Mouse (Mus musculus) urinary bladder, postnatal 4 days (tissue): ENCODE measurements at regions not wholly inside any gene's neighbourhood (a gene's known extent, or its start where the extent isn't known, plus 50 kb on each side); places are given as distances from the start of the nearest gene placed in this dataset.
A peak's percentile ranks its signal among the peaks of the same experiment; 100 is the strongest.

Source experiments
- DNase-seq, 2 experiments: peaks; one replicate each; pipeline ENCODE4 v3.0.0; 2021 to 2022; ENCODE audit warnings: low spot score in 2 of 2

GRCm38 (mm10) chr3:156253172-156253934 is 308.2 kb upstream of the Negr1 start:
- no peak for DNase-seq

DNA sequence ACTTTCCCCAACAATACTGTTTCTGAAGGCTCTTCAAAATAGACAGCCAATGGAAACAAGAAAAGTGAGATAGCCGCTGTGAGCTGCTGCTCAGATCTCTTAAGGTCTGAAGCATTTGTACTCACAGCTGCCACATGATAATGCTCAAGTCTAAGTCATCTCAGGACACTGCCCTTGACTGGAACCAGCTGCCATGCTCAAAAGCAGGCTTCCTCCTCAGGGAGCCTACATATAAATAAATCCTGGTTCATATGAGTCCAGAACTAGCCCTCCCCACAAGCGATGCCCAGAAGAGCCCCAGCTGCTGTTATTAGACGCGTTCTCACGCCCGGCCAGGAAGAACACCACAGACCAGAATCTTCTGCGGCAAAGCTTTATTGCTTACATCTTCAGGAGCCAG is 304.9 kb upstream of the Negr1 start:
- no peak for DNase-seq

DNA sequence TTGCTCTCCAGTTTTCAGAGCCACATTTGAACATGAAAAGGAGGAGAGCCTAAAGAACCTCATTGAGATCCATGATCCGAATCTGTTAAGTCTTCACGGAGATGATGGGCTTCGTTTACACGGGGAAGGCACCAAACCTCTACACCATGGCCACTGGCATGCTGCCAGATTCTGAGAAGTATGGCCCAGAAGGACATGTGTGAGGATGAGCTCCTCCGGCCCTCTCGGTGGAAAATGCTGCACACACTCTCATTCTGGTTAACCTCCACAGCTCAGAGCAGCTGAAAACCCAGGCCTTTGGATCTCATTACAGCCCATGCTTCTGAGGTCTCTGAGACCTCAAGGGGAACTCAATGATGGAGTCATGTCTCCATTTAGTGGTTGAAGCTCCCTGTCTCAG is 296.9 kb upstream of the Negr1 start:
- DNase-seq = peak in 1 of 2 experiments; percentile 59

DNA sequence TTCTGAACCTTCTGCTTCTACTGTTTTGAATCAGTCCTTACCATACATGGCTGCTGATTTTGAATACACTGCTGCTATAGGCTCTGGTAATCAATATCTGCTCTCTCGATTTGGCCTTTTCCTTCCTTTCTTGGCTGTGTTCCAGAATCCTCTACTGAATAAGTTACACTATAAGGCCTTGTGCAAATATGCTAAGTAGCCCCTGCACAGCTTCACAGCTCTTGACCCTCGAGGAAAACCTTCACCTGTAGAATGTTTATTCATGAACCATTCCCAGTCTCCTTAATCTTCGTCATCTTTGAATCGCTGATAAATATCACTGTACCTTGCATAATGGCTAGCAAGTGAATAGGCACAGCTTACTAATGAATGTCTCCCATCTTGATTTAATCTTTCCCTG is 293.9 kb upstream of the Negr1 start:
- DNase-seq = no peak

DNA sequence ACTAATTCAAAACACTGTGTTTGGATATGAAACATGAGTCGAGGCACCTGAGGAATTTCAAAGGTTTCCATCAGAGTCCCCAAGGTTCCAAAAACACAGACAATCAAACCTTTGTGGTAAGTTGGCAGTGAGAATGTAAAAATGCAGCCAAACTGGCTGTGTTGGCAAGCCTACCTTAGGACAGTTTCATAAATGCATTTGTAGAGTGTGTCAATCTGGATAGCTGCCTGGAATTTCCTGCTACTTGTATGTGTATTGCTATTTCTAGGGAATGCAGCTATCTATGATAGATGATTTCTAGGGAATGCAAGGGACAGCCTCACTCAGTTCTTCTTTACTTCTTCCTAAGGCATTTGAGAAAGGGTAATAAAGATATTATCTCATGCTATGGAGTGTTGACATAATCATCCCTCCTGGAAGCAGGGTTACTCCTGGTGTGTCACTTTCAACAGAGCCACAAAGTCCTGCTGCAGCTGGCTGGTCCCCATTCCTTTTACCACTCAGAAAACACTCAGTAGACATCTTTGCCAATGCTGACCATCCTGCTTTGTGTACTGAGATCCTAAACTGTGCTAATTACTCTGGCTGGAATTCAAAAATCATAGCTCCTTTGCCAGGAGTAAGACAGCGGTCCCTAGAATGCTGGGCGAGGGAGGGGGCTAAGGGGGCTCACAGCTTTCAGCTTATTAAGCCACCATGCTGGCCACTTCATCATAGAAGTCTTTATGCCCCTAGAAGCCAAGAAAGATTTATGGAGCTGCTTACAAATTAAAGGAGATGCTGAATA is 261.4 kb upstream of the Negr1 start:
- no peak for DNase-seq

DNA sequence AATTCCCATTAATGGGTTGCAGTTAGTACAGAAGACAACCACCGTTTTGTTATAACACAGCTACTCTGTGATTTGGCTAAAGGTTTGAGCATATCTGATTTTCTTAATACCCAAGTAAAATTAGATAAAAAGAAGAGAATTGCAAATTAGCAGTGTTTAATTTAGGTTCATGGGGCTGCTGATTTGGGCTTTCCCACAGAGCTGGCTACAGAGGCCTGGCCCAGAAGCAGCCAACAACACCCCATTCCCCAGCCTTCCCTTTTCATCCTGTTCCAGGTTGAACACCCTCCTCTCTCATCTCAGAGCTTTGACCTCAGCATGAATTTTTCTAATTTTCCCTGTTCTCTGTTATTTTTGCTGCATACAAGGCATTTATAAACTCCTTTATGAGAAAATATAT is 260.3 kb upstream of the Negr1 start:
- no peak for DNase-seq

GRCm38 (mm10) chr3:156301745-156302144 is 259.8 kb upstream of the Negr1 start:
- DNase-seq = no peak

DNA sequence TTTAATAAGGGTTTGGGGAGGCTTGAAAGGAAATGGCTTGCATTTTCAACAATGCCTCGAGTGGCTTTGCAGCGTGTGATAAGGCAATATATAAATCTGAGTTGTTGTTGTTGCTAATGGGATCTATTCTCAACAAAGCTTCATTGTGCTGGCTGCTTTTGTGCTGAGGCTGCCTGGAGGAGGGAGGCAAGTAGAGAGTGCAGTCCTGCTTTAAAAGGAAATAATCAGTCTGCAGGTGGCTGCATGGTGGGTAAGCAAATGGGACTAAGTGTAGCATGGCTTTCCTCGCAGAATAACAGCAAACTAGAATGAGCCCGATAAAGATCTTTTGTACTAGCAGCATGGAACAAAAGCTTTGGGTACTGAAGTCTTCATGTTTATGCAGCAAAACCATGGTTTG is 257.4 kb upstream of the Negr1 start:
- DNase-seq = no peak

DNA sequence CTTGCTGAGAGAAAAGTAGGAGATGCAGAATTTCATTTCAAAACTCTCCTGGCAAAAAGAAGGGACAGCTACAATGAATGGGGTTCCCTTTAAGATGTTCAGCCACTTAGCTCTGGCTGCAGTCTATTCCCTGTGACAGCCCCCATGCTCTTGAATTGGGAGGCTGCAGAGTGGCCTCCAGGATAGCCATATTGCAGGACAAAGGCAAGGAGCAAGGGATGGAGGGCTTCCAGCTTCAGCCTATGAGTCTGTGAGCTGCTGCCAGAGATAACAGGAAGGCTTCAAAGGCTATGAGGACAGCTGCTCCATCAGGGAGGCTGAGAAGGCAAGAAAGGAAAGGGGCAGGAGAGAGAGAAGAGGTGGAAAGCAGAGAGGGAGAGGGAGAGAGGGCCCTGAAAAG is 256.5 kb upstream of the Negr1 start:
- no peak for DNase-seq

GRCm38 (mm10) chr3:156335033-156335793 is 226.4 kb upstream of the Negr1 start:
- DNase-seq = no peak

- DNase-seq = no peak
These were observed 220.1 kb upstream of the Negr1 start for GRCm38 (mm10) chr3:156341484-156341883.

- no peak for DNase-seq
These were observed 209.9 kb upstream of the Negr1 start for GRCm38 (mm10) chr3:156351727-156352126.

DNA sequence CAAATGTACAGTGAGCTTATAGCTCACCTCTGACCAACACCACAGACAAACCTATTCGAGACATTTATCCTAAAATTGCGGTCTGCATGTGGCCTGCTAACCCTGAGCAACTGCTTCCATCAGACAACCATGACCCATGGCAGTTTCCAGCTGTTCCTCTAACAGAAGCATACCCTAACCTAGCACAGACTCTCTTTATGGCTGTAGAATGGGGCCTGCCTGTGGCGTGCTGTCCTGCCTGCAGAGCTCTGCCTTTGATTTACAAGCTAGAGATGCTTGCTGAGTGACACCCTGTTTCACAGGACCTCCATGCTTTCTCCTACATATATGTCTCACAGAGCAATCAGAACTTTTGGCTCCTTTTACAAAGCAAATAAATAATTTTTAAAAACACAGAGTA is 208.2 kb upstream of the Negr1 start:
- no peak for DNase-seq

DNA sequence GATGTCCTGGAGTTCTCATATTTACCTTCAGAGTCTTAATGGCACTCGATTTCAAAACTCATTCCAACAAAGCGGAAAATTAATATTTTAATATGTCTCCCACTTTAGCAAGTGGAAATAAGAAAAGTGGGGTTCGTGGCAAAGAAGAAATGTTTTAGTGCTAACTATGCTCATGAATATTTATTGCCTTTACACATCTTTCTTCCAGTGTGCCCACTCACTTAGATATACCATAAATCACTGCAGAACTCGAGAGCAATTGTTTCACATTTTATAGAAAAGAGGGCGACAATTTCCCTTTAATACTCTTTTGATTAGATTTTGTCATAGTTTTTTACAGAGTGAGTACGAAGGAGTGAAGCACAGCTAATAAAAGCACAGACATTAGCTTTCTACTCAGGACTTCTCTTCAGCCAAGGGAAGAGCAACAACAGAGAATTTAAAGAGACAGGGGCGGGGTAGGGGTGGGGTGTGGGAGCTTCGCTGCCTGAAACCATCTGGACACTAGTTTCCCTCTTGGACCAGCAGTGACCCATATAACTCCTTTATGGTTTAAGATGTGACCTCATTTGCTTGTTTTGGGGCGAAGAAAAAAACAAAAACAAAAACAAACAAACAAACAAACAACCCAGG is 207.6 kb upstream of the Negr1 start:
- DNase-seq = no peak

DNA sequence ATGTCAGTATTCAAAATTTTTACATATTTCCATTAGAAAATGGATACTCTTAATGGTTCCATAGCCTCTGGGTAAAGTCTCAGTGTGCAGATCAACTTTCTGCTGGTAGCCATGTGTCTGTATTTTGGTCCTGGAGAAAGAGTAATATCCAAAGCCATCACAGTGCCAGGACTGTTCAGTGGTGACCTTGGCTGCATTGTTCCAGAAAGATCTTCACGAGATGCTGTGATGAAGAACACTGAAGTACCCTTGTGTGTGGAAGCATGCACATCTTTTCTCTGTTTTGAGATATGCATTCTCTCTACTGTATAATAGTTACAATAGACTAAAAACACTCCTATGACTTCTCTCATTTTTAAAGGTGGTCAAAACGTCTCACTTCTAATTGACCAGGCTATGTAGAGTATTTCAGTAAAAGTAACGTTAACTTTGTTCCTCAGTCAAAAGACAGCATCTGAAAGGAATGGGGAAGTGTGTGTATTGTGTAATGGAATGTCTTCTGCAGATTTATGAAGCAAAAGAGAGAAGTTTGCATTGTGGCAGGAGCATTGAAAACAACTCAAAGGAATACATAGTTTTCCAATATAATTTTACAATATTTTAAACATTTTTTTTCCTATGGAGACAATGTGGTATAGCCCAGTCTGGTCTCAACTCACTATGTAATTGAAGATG is 192.8 kb upstream of the Negr1 start:
- no peak for DNase-seq

GRCm38 (mm10) chr3:156376717-156377116 is 184.9 kb upstream of the Negr1 start:
- DNase-seq = no peak

- no peak for DNase-seq
These were observed 178.7 kb upstream of the Negr1 start for GRCm38 (mm10) chr3:156382919-156383318.

DNA sequence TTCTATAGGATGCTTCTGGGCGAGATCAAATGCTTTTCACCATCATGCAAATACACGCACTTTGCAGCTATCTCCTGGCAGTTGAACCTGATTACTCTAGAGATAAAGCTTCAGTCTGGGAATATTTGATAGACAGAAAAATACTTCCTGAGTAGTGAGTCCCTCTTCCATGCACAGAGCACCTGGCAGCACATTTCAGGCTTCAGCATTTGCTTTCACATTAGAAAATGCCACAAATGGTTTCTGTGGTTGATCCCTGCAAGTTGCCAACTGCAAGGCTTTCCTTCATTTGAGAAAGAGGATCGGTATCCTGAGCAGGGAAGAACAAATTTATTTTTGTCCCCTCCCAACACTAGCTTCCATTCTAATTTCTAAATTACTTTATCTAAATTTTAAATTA is 155.5 kb upstream of the Negr1 start:
- DNase-seq = no peak

GRCm38 (mm10) chr3:156407112-156407511 is 154.5 kb upstream of the Negr1 start:
- DNase-seq = no peak

GRCm38 (mm10) chr3:156410126-156410525 is 151.5 kb upstream of the Negr1 start:
- no peak for DNase-seq

DNA sequence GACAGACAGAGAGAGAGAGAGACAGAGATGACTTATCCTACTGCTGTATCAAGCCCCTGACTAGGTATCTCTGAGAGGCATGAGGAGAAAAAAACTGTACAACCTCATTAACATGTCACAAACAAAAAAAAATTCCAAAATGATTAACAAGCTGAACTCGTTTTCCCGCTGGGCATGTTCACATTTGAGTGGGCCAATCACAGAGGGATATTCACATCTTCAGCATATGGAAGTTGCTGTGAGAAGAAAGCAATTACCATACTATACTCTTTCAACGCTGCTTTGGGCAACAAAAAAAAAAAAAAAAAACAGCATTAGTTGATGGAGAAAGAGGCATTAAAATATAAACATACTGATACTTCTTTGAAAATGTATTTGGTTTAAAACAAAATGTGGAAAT is 148.8 kb upstream of the Negr1 start:
- DNase-seq = no peak
